Mouse (Mus musculus) cerebellum, postnatal 14 days (tissue): ENCODE data around the gene Gm21958.
"Not testable (repeated sequence)": the region's sequence is repeated elsewhere in the genome, so short reads cannot be mapped to it uniquely, and the experiment has no call there.

Experiments
- DNase-seq, 2 experiments: peaks; one replicate each; pipeline ENCODE4 v3.0.0; 2021; ENCODE audit warnings: mixed read lengths in 2 of 2

The Gm21958 gene

GRCm38 (mm10) chr3:54718947-54719346 is 4.8 kb upstream of the Gm21958 start:
- DNase-seq: no peak

GRCm38 (mm10) chr3:54717348-54717747 is 3.2 kb upstream of the Gm21958 start:
- DNase-seq: no peak

- no peak for DNase-seq
Observed at GRCm38 (mm10) chr3:54715461-54715860, 1.3 kb upstream of the Gm21958 start.

- DNase-seq: no peak
Observed at GRCm38 (mm10) chr3:54708972-54709371, 5.2 kb downstream of the Gm21958 start.

- not testable (repeated sequence) for DNase-seq
Observed at GRCm38 (mm10) chr3:54704106-54704505, 10.0 kb downstream of the Gm21958 start.

- no peak for DNase-seq
Observed at GRCm38 (mm10) chr3:54699759-54700301, 14.3 kb downstream of the Gm21958 start.

GRCm38 (mm10) chr3:54693056-54693415 is 21.1 kb downstream of the Gm21958 start:
- no peak for DNase-seq

GRCm38 (mm10) chr3:54692202-54693055 is 21.7 kb downstream of the Gm21958 start, which contains the start of gene Supt20:
Gene Supt20 (plus strand): TSS chr3:54692807.
- DNase-seq: peak; percentile 94 to 95

- peak in 1 of 2 experiments; percentile 6 for DNase-seq
Observed at GRCm38 (mm10) chr3:54689091-54689490, 25.1 kb downstream of the Gm21958 start.

- DNase-seq: no peak
Observed at GRCm38 (mm10) chr3:54687245-54687644, 26.9 kb downstream of the Gm21958 start.

- no peak for DNase-seq
Observed at GRCm38 (mm10) chr3:54685202-54685601, 29.0 kb downstream of the Gm21958 start.

GRCm38 (mm10) chr3:54681310-54682204 is 32.6 kb downstream of the Gm21958 start:
- no peak for DNase-seq

- no peak for DNase-seq
Observed at GRCm38 (mm10) chr3:54676818-54677217, 37.3 kb downstream of the Gm21958 start.

GRCm38 (mm10) chr3:54672557-54673529 is 41.3 kb downstream of the Gm21958 start:
- peak in 1 of 2 experiments; percentile 25 for DNase-seq

- DNase-seq: no peak
Observed at GRCm38 (mm10) chr3:54672111-54672510, 42.0 kb downstream of the Gm21958 start.

- DNase-seq: no peak
Observed at GRCm38 (mm10) chr3:54669559-54669958, 44.6 kb downstream of the Gm21958 start.

- no peak for DNase-seq
Observed at GRCm38 (mm10) chr3:54668722-54669121, 45.4 kb downstream of the Gm21958 start.

GRCm38 (mm10) chr3:54668141-54668540 is 46.0 kb downstream of the Gm21958 start:
- DNase-seq: no peak
